Mouse (Mus musculus) kidney, embryonic 14.5 days (tissue): ENCODE measurements around the gene Wdr83. TPM values are rescaled to one million over a fixed set of nuclear protein-coding genes. Genes with fewer than 3 reads are reported as not detected.

Experiments used
- ATAC-seq: fragments of 200-750 bp; cut with Nextera tagmentation; 2 replicates; pipeline ENCODE4 v1.8.0; 2017; ENCODE audit warnings: moderate number of reproducible peaks, mild to moderate bottlenecking, moderate TSS enrichment, moderate library complexity; ENCODE audit not compliant: low FRiP score, low TSS enrichment
- H3K27ac ChIP-seq: fragments of 300-500 bp; sonication (generic); 2 replicates; pipeline ENCODE4 v1.5.1; 2014; ENCODE audit warnings: low read depth, mild to moderate bottlenecking, low read length, moderate library complexity, mixed read lengths
- H3K27me3 ChIP-seq: fragments of 300-500 bp; sonication (generic); 2 replicates; pipeline ENCODE4 v1.6.1; 2014; ENCODE audit warnings: mild to moderate bottlenecking, low read length; ENCODE audit not compliant: control insufficient read depth, insufficient read depth
- H3K36me3 ChIP-seq: fragments of 300-500 bp; sonication (generic); 2 replicates; pipeline ENCODE4 v1.6.1; 2014; ENCODE audit warnings: low read length, mixed read lengths; ENCODE audit not compliant: control insufficient read depth, insufficient read depth
- H3K4me1 ChIP-seq: fragments of 300-500 bp; sonication (generic); 2 replicates; pipeline ENCODE4 v1.6.1; 2014; ENCODE audit warnings: low read length, mixed read lengths; ENCODE audit not compliant: control insufficient read depth, insufficient read depth
- H3K4me2 ChIP-seq: fragments of 300-500 bp; sonication (generic); replicated peaks from 2 replicates; pipeline ENCODE4 v1.6.1; 2014; ENCODE audit warnings: low read depth, mild to moderate bottlenecking, low read length
- H3K4me3 ChIP-seq: fragments of 300-500 bp; sonication (generic); 2 replicates; pipeline ENCODE4 v1.5.1; 2014; ENCODE audit warnings: mild to moderate bottlenecking, low read length
- H3K9ac ChIP-seq: fragments of 300-500 bp; sonication (generic); 2 replicates; pipeline ENCODE4 v1.6.1; 2014; ENCODE audit warnings: low read depth, mild to moderate bottlenecking, low read length, moderate library complexity
- H3K9me3 ChIP-seq: fragments of 300-500 bp; sonication (generic); 2 replicates; pipeline ENCODE4 v1.6.1; 2016; ENCODE audit warnings: low read length; ENCODE audit not compliant: control insufficient read depth
- WGBS: fragments of 180-500 bp; shearing (Covaris S2); extraction: QIAGEN DNeasy Blood & Tissue Kit; methylation state at CpG from one replicate; pipeline ENCODE4 v1.1.7; 2014; 5-methylcytosine and 5-hydroxymethylcytosine counted together
- polyA plus RNA-seq: library from polyadenylated mRNA; unstranded; fragments of >200 nt; fragmentation: Nextera tagmentation; extraction: Ambion mirVana; gene quantifications from 2 replicates; pipeline ENCODE4 v1.2.1, GENCODE M21; 2014

The Wdr83 gene
- polyA plus RNA-seq, 1 experiment from 2014 or later, result 44.9 TPM

DNA sequence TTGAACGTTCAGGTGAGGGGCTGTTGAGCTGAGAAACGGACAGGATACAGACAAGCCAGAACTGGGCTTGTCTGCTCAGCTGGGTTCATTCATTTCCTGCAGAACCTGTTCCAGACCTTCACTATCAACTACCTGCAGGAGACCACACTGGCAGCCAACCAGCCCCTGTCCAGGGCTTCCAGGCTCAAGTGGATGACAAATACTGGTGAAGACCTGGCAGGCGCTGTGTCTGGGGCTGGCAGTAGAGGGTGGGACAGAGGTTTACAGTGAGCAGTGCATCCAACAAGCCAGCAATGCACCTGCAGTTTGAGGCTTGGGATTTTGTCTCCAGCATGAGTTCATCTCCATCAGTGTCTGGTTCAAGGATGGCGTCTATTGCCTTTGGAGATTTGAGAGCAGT is 15.7 kb upstream of the Wdr83 start:
- WGBS, result 95% methylated on average over 4 of the region's 4 CpGs
- peaks cover 40% of the 10 kb centered on the region; the same call in 1 of the 2 replicates for H3K36me3 ChIP-seq
- ATAC-seq, result no peak

GRCm38 (mm10) chr8:85096196-85096595 is 15.1 kb upstream of the Wdr83 start:
- no peak overlapping the region for H3K4me3 ChIP-seq
- H3K27me3 ChIP-seq, result no peaks in the 10 kb centered on the region
- H3K27ac ChIP-seq, result no peak overlapping the region
- 93% methylated on average over 16 of the region's 16 CpGs for WGBS
- ATAC-seq, result no peak
- no peak overlapping the region for H3K9ac ChIP-seq
- H3K4me1 ChIP-seq, result no peaks in the 10 kb centered on the region
- no peak overlapping the region for H3K4me2 ChIP-seq
- no peaks in the 10 kb centered on the region for H3K9me3 ChIP-seq
- peaks cover 40% of the 10 kb centered on the region; the same call in 1 of the 2 replicates for H3K36me3 ChIP-seq

More for the DNA sequence above, 15.7 kb upstream of the Wdr83 start:
- no peaks in the 10 kb centered on the region for H3K4me1 ChIP-seq
- H3K9me3 ChIP-seq, result 0 out of 2 replicates have a peak, but pooled peaks cover 3% of the 10 kb centered on the region
- no peaks in the 10 kb centered on the region for H3K27me3 ChIP-seq
- H3K4me2 ChIP-seq, result no peak overlapping the region
- no peak overlapping the region for H3K27ac ChIP-seq
- H3K9ac ChIP-seq, result no peak overlapping the region
- H3K4me3 ChIP-seq, result no peak overlapping the region

DNA sequence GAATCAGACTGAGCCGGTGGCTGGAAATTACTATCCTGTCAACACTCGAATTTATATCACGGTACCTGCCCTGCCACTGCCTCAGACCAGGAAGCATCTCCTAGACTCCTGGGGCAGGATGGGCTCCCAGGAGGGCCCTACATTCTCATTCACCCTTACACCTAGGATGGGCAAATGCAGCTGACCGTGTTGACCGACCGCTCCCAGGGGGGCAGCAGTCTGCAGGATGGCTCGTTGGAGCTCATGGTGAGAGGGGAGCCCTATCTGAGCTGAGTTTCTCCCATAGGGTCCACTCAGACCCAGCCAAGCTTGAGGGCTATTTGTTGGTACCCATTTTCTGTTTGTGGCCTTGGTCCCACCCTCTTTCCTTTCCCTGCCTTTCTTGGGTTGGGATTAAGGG is 14.5 kb upstream of the Wdr83 start:
- Histone ChIP-seq H3K4me1 (no peaks in the 10 kb centered on the region), H3K9ac (no peak overlapping the region), H3K4me3 (no peak overlapping the region), H3K4me2 (no peak overlapping the region), H3K9me3 (no peaks in the 10 kb centered on the region), H3K36me3 (peaks cover 40% of the 10 kb centered on the region; the same call in 1 of the 2 replicates), H3K27ac (no peak overlapping the region), H3K27me3 (no peaks in the 10 kb centered on the region)
- no peak for ATAC-seq
- 91% methylated on average over 7 of the region's 7 CpGs for WGBS

DNA sequence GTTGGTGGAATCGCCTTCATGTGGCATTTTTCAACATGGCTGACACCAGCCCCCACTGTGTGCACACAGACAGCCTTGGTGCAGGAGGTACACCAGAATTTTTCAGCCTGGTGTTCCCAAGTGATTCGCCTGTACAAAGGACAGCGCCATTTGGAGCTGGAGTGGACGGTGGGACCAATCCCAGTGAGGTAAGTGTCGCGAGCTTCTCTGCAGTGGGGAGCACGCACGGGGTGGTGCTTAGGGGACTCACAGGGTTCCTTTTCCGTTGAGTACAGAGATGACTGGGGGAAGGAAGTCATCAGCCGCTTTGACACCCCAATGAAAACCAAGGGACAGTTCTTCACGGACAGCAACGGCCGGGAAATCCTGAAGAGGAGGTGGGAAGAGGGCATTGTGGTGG is 13.9 kb upstream of the Wdr83 start:
- Histone ChIP-seq H3K27me3 (no peaks in the 10 kb centered on the region), H3K9me3 (no peaks in the 10 kb centered on the region), H3K4me1 (no peaks in the 10 kb centered on the region), H3K9ac (no peak overlapping the region), H3K36me3 (peaks cover 40% of the 10 kb centered on the region; the same call in 1 of the 2 replicates), H3K4me2 (no peak overlapping the region), H3K4me3 (no peak overlapping the region), H3K27ac (no peak overlapping the region)
- WGBS, result 94% methylated on average over 13 of the region's 13 CpGs
- ATAC-seq, result no peak

DNA sequence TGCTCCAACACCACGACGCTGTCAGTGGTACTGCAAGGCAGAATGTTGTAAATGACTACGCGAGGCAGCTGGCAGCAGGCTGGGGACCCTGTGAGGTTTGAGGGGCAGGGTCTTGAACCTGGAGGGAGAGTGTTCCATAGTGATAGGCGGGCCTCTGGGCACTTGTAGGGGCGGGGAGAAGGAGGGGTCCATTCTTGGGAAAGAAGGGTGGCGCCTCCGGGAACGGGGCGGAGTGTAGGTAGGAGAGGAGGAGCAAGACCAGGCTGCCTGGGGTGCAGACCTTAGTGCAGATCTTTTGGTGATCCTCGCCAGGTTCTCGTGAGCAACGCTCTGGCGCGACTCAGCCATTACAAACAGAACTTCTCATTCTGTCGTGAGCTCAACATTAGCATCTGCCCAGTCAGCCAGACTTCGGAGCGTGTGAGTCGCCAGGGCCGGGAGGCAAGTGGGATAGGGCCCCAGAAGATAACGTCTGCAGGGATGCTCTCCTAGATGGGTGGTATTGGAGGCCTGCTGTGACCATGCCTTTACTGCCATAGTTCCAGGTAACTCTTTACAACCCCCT is 10.5 kb upstream of the Wdr83 start:
- 29% methylated on average over 21 of the region's 21 CpGs for WGBS

DNA sequence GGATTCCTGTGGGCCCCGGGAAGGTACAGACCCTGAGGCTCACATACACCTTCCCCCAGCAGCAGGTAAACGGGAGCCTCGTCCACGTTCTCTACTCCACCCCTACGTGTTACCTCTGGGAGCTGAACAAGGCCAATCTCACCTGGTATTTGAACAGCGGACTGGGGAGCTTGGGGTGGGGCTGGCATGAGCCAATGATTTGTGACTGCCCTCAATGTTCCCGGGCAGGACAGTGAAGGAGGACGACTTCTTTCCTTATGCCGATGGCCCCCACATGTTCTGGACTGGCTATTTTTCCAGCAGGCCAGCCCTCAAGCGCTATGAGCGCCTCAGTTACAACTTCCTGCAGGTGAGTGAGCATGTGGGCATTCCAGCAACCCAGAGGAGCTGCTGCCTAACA is 9.8 kb upstream of the Wdr83 start:
- H3K4me2 ChIP-seq, result no peak overlapping the region
- H3K36me3 ChIP-seq, result peaks cover 35% of the 10 kb centered on the region
- no peak overlapping the region for H3K9ac ChIP-seq
- ATAC-seq, result no peak
- 90% methylated on average over 11 of the region's 11 CpGs for WGBS
- no peaks in the 10 kb centered on the region for H3K9me3 ChIP-seq
- no peak overlapping the region for H3K27ac ChIP-seq
- no peak overlapping the region for H3K4me3 ChIP-seq
- no peaks in the 10 kb centered on the region for H3K27me3 ChIP-seq
- no peaks in the 10 kb centered on the region for H3K4me1 ChIP-seq

More for the DNA sequence above, 10.5 kb upstream of the Wdr83 start:
- Histone ChIP-seq H3K27me3 (no peaks in the 10 kb centered on the region), H3K27ac (no peak overlapping the region), H3K4me2 (no peak overlapping the region), H3K4me3 (no peak overlapping the region), H3K4me1 (no peaks in the 10 kb centered on the region), H3K36me3 (peaks cover 38% of the 10 kb centered on the region), H3K9ac (no peak overlapping the region), H3K9me3 (no peaks in the 10 kb centered on the region)
- ATAC-seq, result 0 out of 2 replicates have a peak, but pooled peaks have one; percentile 43

DNA sequence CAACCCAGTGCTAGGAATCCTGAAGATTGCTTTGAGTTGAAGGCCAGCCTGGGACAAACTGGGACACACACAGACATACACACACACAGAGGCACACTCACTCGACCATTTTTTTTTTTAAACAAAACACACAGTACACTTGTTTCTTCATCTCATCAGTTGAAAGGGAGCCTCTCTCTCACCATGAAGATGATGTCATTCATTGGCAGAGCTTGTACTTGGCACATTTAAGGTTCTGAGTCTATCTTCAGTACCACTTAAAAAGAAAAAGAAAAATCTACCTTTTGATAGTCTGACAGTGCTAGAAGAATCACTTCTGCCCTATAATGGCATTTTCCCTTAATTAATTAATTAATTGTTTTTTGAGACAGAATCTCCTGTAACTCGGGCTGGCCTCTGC is 7.7 kb upstream of the Wdr83 start:
- WGBS, result 78% methylated on average over 2 of the region's 2 CpGs
- H3K9ac ChIP-seq, result no peak overlapping the region
- no peaks in the 10 kb centered on the region for H3K9me3 ChIP-seq
- H3K4me1 ChIP-seq, result 0 out of 2 replicates have a peak, but pooled peaks cover 2% of the 10 kb centered on the region
- H3K4me3 ChIP-seq, result no peak overlapping the region
- no peak overlapping the region for H3K4me2 ChIP-seq
- H3K36me3 ChIP-seq, result peaks cover 31% of the 10 kb centered on the region
- ATAC-seq, result no peak
- H3K27me3 ChIP-seq, result no peaks in the 10 kb centered on the region
- no peak overlapping the region for H3K27ac ChIP-seq

DNA sequence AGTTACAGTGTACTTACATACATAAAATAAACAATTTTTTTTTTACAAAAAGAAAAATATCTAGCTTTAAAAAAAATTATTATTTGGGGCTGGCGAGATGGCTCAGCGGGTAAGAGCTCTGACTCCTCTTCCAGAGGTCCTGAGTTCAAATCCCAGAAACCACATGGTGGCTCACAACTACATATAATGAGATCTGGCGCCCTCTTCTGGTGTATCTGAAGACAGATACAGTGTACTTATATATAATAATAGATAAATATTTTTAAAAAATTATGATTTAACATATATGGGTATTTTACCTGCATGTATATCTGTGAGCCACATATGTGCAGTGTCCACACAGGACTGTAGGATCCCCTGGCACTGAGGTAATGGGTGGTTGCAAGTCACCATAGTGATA is 5.1 kb upstream of the Wdr83 start:
- Histone ChIP-seq H3K27ac (no peak overlapping the region), H3K9me3 (no peaks in the 10 kb centered on the region), H3K27me3 (no peaks in the 10 kb centered on the region), H3K4me3 (no peak overlapping the region), H3K4me1 (peaks cover 7% of the 10 kb centered on the region; the same call in 1 of the 2 replicates), H3K9ac (no peak overlapping the region), H3K4me2 (no peak overlapping the region), H3K36me3 (peaks cover 21% of the 10 kb centered on the region)
- no peak for ATAC-seq
- WGBS, result 82% methylated on average over 3 of the region's 3 CpGs

DNA sequence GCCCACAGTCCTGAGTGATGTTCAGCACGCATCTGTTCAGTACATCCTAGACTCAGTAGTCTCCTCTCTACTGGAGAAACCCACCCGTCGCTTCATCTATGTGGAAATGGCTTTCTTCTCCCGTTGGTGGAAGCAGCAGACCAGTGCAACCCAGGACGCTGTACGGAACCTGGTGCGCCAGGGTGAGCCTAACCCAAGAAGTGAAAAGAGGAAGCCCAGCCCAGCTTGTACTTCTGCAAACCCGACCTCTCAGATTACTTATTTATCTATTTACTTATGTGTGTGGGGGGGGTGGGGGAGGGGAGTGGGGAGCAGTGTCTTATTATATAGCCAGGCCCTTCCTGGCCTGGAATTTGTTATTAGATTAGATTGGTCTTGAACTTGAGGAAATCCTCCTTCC is 3.5 kb upstream of the Wdr83 start:
- no peak overlapping the region for H3K4me2 ChIP-seq

More for the DNA sequence above, 3.5 kb upstream of the Wdr83 start:
- H3K27me3 ChIP-seq, result no peaks in the 10 kb centered on the region
- no peak overlapping the region for H3K27ac ChIP-seq
- WGBS, result 85% methylated on average over 8 of the region's 8 CpGs
- no peaks in the 10 kb centered on the region for H3K9me3 ChIP-seq
- no peak for ATAC-seq
- H3K4me1 ChIP-seq, result peaks cover 9% of the 10 kb centered on the region; the same call in 1 of the 2 replicates
- peaks cover 21% of the 10 kb centered on the region for H3K36me3 ChIP-seq
- no peak overlapping the region for H3K9ac ChIP-seq
- no peak overlapping the region for H3K4me3 ChIP-seq
